Comparison of ENCODE assay signal across 19 mouse cellular contexts in the genomic region with DNA sequence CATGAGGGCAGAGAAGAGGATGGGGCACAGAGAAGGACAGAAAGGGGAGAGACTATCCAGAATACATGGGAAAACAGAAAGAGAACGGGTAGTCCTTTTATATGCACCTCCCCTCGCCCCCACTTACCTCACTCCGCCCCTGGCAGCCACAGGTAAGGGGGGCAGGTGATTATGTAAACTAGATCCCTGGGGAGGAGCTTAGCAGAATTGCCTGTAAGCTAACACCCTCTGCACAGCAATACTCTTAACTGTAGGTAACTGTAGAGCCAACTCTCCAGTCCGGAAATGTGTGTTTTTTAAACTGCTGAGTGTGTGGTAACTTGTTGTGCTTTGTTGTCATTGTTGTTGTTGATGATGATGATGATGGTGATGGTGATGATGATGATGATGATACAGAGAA.
"Had no signal": no experiment of that assay in that cellular context is flagged by ENCODE, and none has a peak within 500 bp of the region (broad histone marks: within the 10 kb centered on the region; RNA-seq: fewer than 3 reads in every experiment).

No protein-coding gene starts in this region.

- DNase-seq: kidney, adult 18-20 months; kidney, postnatal 4 days; liver; lung, adult 18-20 months; lung, postnatal 10 days; right cerebral cortex, postnatal 25 days; spleen, adult 18-20 months; thymus, postnatal 25 days had no signal

- H3K9ac ChIP-seq: limb, embryonic 13.5 days; liver, embryonic 12.5 days; liver, embryonic 15.5 days; midbrain, embryonic 13.5 days; neural tube, embryonic 13.5 days; stomach, embryonic 15.5 days had no signal

- H3K36me3 ChIP-seq: limb, embryonic 10.5 days; limb, embryonic 13.5 days; liver, embryonic 12.5 days; liver, embryonic 15.5 days; midbrain, embryonic 10.5 days; midbrain, embryonic 13.5 days; neural tube, embryonic 13.5 days; stomach, embryonic 15.5 days had no signal

- H3K4me2 ChIP-seq: limb, embryonic 13.5 days; liver, embryonic 12.5 days; liver, embryonic 15.5 days; midbrain, embryonic 13.5 days; neural tube, embryonic 13.5 days; stomach, embryonic 15.5 days had no signal

- H3K4me1 ChIP-seq: liver, embryonic 12.5 days; liver, embryonic 15.5 days had no signal

- H3K27ac ChIP-seq: limb, embryonic 10.5 days; limb, embryonic 13.5 days; liver, embryonic 12.5 days; liver, embryonic 15.5 days; midbrain, embryonic 10.5 days; midbrain, embryonic 13.5 days; neural tube, embryonic 13.5 days; stomach, embryonic 15.5 days had no signal

- H3K4me3 ChIP-seq: limb, embryonic 10.5 days; limb, embryonic 13.5 days; liver, embryonic 12.5 days; liver, embryonic 15.5 days; megakaryocyte, embryonic 14.5 days; midbrain, embryonic 10.5 days; midbrain, embryonic 13.5 days; myocyte; neural tube, embryonic 13.5 days; stomach, embryonic 15.5 days had no signal

- ATAC-seq: liver, embryonic 12.5 days; midbrain, embryonic 13.5 days; midbrain, embryonic 16.5 days had no signal

- H3K9me3 ChIP-seq: limb, embryonic 10.5 days; limb, embryonic 13.5 days; liver, embryonic 12.5 days; liver, embryonic 15.5 days; megakaryocyte, embryonic 14.5 days; midbrain, embryonic 10.5 days; midbrain, embryonic 13.5 days; neural tube, embryonic 13.5 days; stomach, embryonic 15.5 days had no signal

- H3K27me3 ChIP-seq: limb, embryonic 13.5 days; liver, embryonic 12.5 days; liver, embryonic 15.5 days; megakaryocyte, embryonic 14.5 days; midbrain, embryonic 13.5 days; neural tube, embryonic 13.5 days; stomach, embryonic 15.5 days had no signal
